Mouse (Mus musculus) left cerebral cortex, adult 9 months (tissue): Measurements from ENCODE around the gene Upf3a.
"Not testable (repeated sequence)": the region's sequence is repeated elsewhere in the genome, so short reads cannot be mapped to it uniquely, and the experiment has no call there.

Experiments
- DNase-seq, 2 experiments: peaks; one replicate each; pipeline ENCODE4 v3.0.0; 2022; ENCODE audit warnings: low spot score in 2 of 2

The Upf3a gene

GRCm38 (mm10) chr8:13785250-13785763 is at the start of gene Upf3a:
Upf3a (plus strand) TSS chr8:13785615.
- peak; percentile 62 to 87 for DNase-seq

- peak in 1 of 2 experiments; percentile 23 for DNase-seq
These were observed 45.1 kb upstream of the Upf3a start for GRCm38 (mm10) chr8:13740323-13740770.

DNA sequence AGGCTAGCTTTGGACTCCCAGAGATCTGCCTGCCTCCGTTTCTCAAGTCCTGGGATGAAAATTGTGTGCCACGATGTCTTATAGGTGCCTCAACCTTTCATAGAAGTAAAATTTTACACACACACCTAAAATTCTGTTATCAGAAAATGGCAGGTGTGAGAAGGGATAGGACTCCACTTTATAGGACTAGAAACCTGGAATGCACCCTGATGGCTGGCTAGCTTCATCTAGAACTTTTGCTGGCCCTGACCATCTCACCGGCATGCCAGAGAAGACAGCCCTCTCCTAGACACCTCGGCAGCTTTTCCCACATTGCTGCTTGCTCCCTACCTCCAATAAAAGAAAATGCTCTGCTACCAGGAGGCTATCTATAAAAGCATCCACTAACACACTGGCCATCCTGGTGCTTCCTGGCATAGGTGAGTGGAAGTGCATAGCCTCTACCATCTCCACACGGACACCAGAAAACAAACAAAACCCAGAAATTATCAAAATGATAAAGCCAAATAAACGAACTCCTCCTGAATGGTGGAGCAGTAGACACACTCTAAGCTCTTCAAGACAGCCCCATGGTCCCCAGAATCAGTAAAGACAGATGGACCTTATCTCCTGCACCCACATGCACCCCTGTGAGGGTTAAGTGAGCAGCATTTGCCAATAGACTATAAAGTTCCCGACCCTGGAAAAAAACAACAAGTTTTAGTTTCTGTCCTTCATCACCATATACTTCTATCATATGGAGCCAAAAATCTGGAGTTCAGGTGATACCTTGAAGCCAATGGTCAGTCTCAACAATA is 44.4 kb upstream of the Upf3a start:
- DNase-seq: no peak

DNA sequence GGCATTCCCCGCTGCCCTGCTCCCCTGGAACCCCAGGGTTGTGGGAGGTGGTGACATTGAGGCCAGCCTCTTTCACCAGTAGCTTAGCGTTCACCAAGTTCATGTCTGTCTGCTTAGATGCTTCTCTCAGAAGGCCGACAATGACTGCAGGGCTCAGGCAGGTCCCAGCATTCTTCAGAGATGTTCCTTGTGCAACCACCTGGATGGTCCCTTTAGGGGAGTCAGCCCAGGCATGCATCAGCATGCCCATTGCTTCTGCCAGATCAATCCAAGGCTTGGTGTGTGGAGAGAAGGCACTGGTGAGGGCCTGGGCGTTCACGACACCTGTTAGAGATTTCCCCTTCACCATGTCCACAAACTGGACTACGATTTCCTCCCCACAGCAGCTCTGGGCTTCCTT is 39.2 kb upstream of the Upf3a start:
- not testable (repeated sequence) for DNase-seq

DNA sequence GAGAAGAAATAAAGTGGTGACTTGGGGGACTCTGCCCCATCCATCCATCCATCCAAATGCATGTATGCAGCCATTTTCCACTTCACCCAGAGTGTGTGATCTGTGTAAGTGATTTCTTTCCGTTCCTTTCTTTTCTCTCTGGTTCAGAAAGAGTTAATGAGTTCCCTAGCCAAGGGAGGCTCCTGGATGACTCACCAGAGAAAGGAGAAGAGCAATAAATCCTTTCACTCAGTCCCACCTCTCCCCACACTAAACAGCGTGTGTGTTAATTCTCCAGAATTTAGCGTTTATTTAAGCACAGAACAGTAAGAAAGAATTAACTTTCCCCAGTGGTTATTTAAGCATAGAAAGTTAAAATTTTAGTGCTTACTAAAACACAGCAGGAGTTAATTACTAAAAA is 37.8 kb upstream of the Upf3a start:
- no peak for DNase-seq

DNA sequence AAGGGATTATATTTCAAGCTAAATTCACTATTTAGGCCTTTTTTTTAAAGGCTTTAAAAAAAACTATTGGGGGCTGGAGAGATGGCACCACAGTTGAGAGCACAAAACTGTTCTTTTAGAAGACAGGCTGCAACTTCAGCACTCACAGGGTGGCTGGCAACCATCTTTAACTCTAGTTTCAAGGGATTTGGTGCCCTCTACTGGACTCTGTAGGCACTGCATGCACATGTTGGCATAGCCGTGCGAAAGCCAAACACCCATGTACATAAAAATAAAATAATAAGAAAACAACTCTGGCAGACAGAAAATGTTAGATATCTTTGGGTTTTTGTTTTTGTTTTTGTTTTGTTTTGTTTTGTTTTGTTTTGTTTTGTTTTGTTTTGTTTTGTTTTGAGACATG is 31.7 kb upstream of the Upf3a start:
- peak in 1 of 2 experiments; percentile 65 for DNase-seq

DNA sequence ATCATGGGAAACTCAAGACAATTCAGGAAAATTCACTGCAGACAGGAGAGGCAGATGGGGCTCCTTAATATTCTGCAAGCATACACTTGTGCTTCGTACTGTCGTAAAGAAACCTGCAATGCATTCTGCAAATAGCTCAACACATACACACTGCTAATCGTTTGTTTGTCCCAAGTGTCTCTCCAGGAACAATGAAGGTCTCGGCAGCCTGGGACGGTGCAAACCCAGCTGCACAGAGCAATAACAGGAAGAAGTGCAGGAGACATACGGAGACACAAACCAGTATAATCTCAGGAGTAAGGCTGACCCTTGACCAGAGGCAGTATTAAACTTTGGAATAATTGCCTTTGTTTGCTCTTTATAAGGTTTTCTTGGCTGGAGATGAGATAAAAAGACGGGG is 28.9 kb upstream of the Upf3a start:
- DNase-seq: no peak

DNA sequence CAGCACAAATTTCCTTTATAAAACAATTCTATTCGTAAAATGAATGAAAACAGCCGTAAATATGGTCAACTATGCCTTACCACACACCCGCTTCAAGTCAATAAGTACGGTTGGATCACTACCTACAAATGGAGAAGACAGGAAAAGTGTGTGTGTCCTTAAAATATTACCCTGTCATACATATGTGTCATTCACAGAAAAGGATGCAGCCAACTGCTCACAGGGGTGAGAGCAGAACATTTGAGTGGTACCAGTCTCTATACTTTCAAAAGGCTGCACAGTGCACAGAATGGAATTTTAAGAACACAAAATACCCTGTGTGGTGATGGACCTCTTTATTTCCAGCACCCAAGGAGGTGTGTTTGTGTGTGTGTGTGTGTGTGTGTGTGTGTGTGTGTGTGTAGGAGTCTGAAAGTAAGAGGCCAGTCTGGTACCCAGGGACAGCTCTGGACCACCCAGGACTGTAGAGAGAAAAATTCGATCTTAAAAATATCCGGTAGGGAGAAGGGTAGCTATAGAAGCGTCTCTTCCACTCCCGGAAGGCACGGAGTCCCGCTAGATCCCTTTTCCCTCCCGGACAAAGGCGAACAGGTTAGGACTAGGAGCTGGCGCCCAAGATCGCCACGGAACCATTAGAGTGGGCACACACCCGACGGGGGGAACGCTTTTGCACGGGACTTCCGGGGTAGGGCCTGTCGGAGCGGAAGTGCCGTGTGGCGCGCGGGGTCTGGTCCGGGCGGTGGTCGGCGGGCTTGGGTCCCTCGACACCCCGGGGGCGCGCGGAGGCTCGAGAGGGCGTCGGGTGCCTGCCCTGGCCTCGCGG is 28.2 kb upstream of the Upf3a start, which contains the start of gene Cdc16:
Cdc16 (plus strand) TSS at position 695 of the 823 bp plus-strand sequence.
- peak; percentile 31 to 89 for DNase-seq

DNA sequence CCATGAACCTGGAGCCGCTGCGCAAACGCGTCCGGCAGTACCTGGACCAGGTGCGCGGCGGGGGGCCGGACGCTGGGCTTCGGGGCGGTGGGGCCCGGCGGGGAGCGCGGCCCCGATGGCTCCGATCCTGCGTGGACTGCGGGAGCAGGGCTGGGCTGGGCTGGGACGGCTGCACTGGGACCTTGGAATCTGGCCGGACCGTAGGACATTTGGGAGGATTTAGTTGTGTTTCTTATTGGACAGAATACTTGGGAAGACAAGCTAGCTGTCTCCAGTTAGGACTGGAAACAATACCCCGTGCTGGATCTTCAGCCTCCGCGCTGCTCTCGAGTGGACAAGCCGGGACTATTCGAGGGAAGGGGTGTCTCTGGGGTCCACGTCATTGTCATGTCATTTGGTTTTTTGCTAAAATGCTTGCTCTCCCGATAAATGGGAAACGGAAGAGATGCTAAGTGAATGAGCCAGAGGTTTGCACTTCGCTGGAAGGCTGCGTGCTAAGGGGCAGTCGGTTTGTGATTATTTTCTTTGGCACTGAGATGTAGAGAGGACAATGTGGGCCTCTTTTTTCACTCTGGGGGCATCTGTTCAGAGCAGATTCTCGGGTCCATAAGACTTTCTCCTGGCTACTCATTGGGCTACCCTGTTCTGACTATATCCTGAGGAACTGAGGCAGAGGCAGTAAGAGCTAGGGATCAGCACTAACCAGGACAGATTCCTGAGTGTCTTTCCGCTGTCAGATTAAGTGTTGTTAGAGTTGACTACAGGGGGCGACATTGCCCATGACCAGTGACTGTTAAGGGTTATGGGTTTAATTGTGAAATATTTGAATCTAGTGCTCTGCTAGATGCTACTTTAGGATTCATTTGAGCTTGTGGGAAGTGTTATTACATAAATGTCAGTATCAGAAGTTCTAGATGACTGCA is 27.3 kb upstream of the Upf3a start:
- DNase-seq: peak in 1 of 2 experiments; percentile 21

GRCm38 (mm10) chr8:13769206-13769605 is 16.2 kb upstream of the Upf3a start:
- no peak for DNase-seq

DNA sequence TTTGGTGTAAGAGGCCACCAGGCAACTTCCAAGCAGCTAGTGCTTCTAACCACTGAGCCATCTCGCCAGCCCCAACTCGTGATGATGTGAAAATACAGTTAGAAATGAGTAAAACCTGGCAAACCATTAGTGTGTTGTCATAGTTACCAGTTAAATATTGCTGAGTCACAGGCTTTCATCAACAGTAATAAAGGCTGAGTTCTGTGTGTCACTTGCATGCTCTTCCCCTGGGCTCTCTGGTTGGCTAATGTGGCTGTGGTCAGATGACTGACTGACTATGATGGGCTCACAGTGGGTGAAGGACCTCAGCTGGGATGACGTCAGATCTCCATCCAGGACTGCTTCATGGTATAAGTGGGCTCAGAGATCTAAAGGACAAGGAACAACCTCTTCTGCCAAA is 4.9 kb upstream of the Upf3a start:
- DNase-seq: no peak

DNA sequence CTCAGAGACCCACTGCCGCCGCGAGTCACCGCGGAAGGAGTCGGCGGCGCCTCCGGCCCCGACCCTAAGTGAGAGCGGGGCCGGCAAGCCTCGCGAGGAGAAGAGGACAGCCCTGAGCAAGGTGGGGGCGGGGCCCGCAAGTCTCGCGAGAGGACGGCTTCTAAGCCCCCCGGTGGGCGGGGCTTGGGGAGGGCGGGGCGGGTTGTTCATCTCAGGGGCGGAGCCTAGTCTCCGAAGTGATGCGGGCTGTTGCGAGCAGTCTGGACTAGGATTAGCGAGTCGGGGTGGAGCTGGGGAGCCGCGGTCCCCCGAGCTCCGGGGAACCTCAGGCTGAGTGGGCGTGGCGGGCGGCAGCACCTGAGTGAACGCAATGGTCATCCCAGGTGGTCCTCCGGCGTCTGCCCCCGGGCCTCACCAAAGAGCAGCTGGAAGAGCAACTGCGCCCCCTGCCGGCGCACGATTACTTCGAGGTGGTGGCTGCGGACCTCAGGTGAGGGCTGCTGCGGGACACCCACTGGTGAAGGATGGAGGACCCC is 417 bp downstream of the Upf3a start:
- DNase-seq: peak; percentile 73 to 91

DNA sequence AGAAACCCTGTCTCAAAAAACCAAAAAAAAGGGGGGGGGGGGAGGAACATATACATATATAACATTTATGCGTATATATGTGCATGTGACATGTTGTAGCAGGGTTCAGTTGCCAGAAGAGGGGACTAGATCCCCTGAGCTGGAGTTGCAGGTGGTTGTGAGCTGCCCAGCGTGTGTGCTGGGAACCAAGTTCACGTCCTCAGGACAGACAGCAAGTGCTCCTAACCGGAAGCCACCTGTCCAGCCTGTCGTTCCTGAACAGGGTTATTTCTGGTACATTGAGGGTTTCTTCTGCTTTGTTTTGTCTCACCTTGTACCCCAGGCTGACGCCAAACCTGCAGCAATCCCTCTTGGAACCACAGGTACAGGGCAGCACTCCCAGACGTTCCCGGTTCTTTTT is 4.2 kb downstream of the Upf3a start:
- no peak for DNase-seq

- DNase-seq: no peak
These were observed 7.8 kb downstream of the Upf3a start for GRCm38 (mm10) chr8:13793097-13793745.

DNA sequence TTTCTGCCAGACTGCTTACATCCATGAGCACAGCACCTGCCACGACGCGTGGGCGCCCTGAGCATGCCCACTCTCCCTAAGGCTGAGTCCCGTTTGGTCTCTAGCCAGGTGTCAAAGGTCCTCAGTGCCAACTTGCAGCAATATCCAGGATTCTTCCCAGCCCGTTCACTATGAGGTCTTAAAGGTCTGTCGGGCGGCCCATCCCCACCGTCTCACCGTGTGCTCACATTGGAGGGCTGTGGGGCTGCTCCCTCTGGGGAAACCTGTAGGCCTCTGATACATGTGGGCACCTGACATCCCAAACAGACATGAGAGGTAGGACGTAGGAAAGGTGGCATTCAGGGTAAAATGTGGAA is 8.3 kb downstream of the Upf3a start:
- no peak for DNase-seq

- no peak for DNase-seq
These were observed 12.3 kb downstream of the Upf3a start for GRCm38 (mm10) chr8:13797676-13798075.

GRCm38 (mm10) chr8:13799566-13799965 is 14.2 kb downstream of the Upf3a start:
- no peak for DNase-seq

DNA sequence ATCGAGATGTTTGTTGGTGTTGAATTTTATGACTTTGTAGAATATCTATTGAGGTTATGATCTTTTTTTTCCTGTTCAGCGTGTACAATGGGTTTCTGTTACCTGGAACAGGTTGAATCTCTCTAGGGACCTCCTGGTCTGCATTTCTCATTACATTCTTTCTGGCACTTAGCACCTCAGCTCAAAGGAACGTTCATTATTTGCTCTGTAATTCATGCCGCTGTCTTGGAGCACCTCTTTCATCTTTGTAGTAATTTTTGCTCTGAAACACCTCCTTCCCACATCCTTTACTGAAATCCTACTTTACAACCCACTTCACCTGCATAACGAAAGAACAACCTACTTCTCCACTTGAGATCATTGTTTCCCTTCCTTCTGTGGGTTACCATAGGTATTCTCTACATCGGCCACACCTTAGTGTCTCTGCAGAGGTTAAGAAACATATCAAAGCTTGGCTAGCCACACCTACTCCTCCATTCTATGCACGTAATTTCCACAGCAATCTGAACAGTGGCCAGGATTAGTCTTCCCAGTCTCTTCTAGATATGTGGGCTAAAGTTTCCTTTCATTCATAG is 43.3 kb downstream of the Upf3a start:
- DNase-seq: no peak

- not testable (repeated sequence) for DNase-seq
These were observed 52.9 kb downstream of the Upf3a start, which contains the start of gene AF366264 for GRCm38 (mm10) chr8:13838289-13838688. AF366264 (minus strand) TSS chr8:13838389.

- DNase-seq: not testable (repeated sequence)
These were observed 57.9 kb downstream of the Upf3a start for GRCm38 (mm10) chr8:13843286-13843685.
